Mouse (Mus musculus) liver, embryonic 11.5 days (tissue): Measurements from ENCODE around the gene Armcx5. TPM values are rescaled to one million over a fixed set of nuclear protein-coding genes. Genes with fewer than 3 reads are reported as not detected.
A peak's percentile ranks its signal among the peaks of the same experiment; 100 is the strongest.
"Not testable (repeated sequence)": the region's sequence is repeated elsewhere in the genome, so short reads cannot be mapped to it uniquely, and the experiment has no call there.

Source experiments
- ATAC-seq: fragments of 200-750 bp; cut with Nextera tagmentation; replicated peaks from 2 replicates; pipeline ENCODE4 v1.8.0; 2017; ENCODE audit warnings: moderate number of reproducible peaks, mild to moderate bottlenecking, moderate TSS enrichment, moderate library complexity; ENCODE audit not compliant: low FRiP score
- DNase-seq: peaks from one replicate; pipeline ENCODE4 v3.0.0-alpha.2; 2017; ENCODE audit warnings: low spot score
- H3K27ac ChIP-seq: fragments of 300-500 bp; sonication (generic); 2 replicates; pipeline ENCODE4 v1.5.1; 2014; ENCODE audit warnings: mild to moderate bottlenecking, low read depth, low read length, control low read depth
- H3K27me3 ChIP-seq: fragments of 300-500 bp; sonication (generic); replicated peaks from 2 replicates; pipeline ENCODE4 v1.6.1; 2014; ENCODE audit warnings: low read length, mixed read lengths; ENCODE audit not compliant: control insufficient read depth, insufficient read depth
- H3K36me3 ChIP-seq: fragments of 300-500 bp; sonication (generic); 2 replicates; pipeline ENCODE4 v1.6.1; 2014; ENCODE audit warnings: mild to moderate bottlenecking, low read length, moderate library complexity, mixed read lengths; ENCODE audit not compliant: control insufficient read depth, insufficient read depth
- H3K4me1 ChIP-seq: fragments of 300-500 bp; sonication (generic); replicated peaks from 2 replicates; pipeline ENCODE4 v1.6.1; 2014; ENCODE audit warnings: low read length, mixed read lengths; ENCODE audit not compliant: control insufficient read depth, insufficient read depth
- H3K4me2 ChIP-seq: fragments of 300-500 bp; sonication (generic); 2 replicates; pipeline ENCODE4 v1.6.1; 2014; ENCODE audit warnings: mild to moderate bottlenecking, control low read depth, moderate library complexity
- H3K4me3 ChIP-seq: fragments of 300-500 bp; sonication (generic); 2 replicates; pipeline ENCODE4 v1.5.1; 2014; ENCODE audit warnings: low read depth, low read length, control low read depth
- H3K9ac ChIP-seq: fragments of 300-500 bp; sonication (generic); 2 replicates; pipeline ENCODE4 v1.6.1; 2014; ENCODE audit warnings: low read depth, low read length, control low read depth
- H3K9me3 ChIP-seq: fragments of 300-500 bp; sonication (generic); 2 replicates; pipeline ENCODE4 v1.6.1; 2016; ENCODE audit warnings: low read length, inconsistent platforms, mixed read lengths; ENCODE audit not compliant: control insufficient read depth
- WGBS: fragments of 180-500 bp; shearing (Covaris S2); extraction: QIAGEN DNeasy Blood & Tissue Kit; methylation state at CpG from one replicate; pipeline ENCODE4 v1.1.7; 2014; 5-methylcytosine and 5-hydroxymethylcytosine counted together
- microRNA counts: library from miRNA; unstranded; fragments of <30 nt; microRNA quantifications from one replicate; lab custom pipeline; 2015
- microRNA-seq: library from miRNA; unstranded; fragments of <30 nt; microRNA quantifications from one replicate; pipeline ENCODE4, GENCODE M21; 2017; ENCODE audit warnings: borderline number of aligned reads
- polyA plus RNA-seq: library from polyadenylated mRNA; unstranded; fragments of >200 nt; fragmentation: Nextera tagmentation; extraction: Ambion mirVana; gene quantifications from 2 replicates; pipeline ENCODE4 v1.2.1, GENCODE M21; 2014

The Armcx5 gene
- polyA plus RNA-seq, 1 experiment from 2014 or later = 7.3 TPM

DNA sequence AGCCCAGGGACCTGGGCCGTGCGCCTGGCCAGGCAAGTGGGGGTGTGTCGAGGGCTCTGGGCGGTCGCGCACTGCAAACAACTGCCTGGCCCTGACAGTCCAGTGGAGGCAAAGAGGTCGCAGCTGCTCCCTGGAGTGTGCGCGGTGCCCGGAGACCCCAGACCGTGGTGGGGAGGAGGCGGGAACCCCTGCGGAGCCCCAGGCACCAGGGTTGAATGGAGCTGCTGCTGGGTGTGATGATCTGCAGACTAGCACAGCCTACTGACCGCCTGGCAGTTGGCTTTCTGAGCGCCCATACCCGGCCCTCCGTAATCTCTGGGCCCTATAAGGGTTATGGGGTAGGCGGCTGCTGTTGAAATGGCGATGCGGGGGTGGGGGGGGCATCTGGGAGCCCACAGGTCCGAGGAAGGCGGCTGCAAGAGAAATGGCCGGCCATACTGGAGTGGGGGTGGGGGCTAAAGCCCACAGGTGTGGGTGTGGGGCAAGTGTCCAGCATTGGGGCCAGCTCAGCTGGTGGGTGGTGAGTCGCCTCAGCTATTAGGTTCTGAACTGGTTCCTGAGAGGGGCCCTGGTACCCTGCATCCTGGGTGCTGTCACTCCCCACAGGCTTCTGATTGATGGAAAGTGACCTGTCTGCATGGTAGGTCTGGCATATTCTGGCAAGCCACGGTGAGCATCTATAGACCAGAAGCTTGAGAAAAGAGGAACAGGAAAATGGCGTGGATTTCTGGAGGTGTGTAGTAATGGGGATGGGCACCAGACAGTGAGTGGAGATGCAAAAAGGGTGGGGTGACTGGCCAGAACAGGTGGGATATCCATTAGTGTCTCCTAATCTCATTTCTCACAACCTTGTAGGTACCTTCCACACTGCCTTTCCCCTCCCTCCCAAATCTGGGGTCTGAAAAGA is 54.0 kb downstream of the Armcx5 start:
- not testable (repeated sequence) for H3K4me1 ChIP-seq, H3K27ac ChIP-seq, H3K27me3 ChIP-seq, H3K9me3 ChIP-seq, H3K36me3 ChIP-seq, DNase-seq
- Histone ChIP-seq H3K4me2 (peak overlapping the region; percentile 70), H3K4me3 (peak overlapping the region; percentile 57), H3K9ac (peak overlapping the region; percentile 43; the same call in 1 of the 2 replicates)
- WGBS = 21% methylated on average over 24 of the region's 26 CpGs
- ATAC-seq = peak; percentile 65

MicroRNAs encoded within 50 kb of the gene (microRNA counts, 519-probe panel; counts per million panel counts)
- not detected for microRNA mmu-miR-1970 (lab: Ali Mortazavi, UCI)

Small RNA genes lying within 50 kb of the gene (microRNA-seq; reads per million reads assigned to microRNA genes)
- gene Mir1970 (not detected), gene Mir7646 (not detected)

Other genes starting within 250 kb of the Armcx5 start
- gene AV320801, start 248.1 kb upstream of the Armcx5 start, polyA plus RNA-seq = not detected in 2 replicates
- 0.25 and 0.27 TPM in 2 replicates for gene Nxf7, start 144.0 kb upstream of the Armcx5 start, polyA plus RNA-seq
- not detected in 2 replicates for gene Prame, start 115.0 kb upstream of the Armcx5 start, polyA plus RNA-seq
- not detected in 2 replicates for gene Tcp11x2, start 48.9 kb upstream of the Armcx5 start, polyA plus RNA-seq
- not detected in 2 replicates for gene Tmsb15a, start 17.5 kb upstream of the Armcx5 start, polyA plus RNA-seq
- gene Gprasp1, start within 50 bp of the Armcx5 start, polyA plus RNA-seq = 24.2 and 28.5 TPM in 2 replicates
- 35.6 and 36.8 TPM in 2 replicates for gene Bhlhb9, start 54.9 kb downstream of the Armcx5 start, polyA plus RNA-seq
- gene Gprasp2, start 96.3 kb downstream of the Armcx5 start, polyA plus RNA-seq = 6.5 and 8.9 TPM in 2 replicates